Mouse (Mus musculus) layer of hippocampus, adult 18-20 months (tissue): ENCODE measurements around the gene Tfap2b. TPM values are rescaled to one million over a fixed set of nuclear protein-coding genes. Genes with fewer than 3 reads are reported as not detected.
A peak's percentile ranks its signal among the peaks of the same experiment; 100 is the strongest.

ENCODE experiments used
- DNase-seq, 2 experiments: peaks; one replicate each; pipeline ENCODE4 v3.0.0; 2022; ENCODE audit warnings: low spot score in 2 of 2
- long read RNA-seq: library from polyadenylated mRNA; stranded (forward); transcript quantifications from one replicate; pipeline ENCODE4 v2.0.0, GENCODE M21; 2021
- total RNA-seq, 2 experiments: library from RNA; stranded (reverse); gene quantifications; 2 replicates each; pipeline ENCODE4 v1.2.3; 2021

Tfap2b gene
- total RNA-seq: under 1 TPM in 1 of 2 experiments, not detected in 1; 0.15 TPM
- long read RNA-seq: 0 reads

DNA sequence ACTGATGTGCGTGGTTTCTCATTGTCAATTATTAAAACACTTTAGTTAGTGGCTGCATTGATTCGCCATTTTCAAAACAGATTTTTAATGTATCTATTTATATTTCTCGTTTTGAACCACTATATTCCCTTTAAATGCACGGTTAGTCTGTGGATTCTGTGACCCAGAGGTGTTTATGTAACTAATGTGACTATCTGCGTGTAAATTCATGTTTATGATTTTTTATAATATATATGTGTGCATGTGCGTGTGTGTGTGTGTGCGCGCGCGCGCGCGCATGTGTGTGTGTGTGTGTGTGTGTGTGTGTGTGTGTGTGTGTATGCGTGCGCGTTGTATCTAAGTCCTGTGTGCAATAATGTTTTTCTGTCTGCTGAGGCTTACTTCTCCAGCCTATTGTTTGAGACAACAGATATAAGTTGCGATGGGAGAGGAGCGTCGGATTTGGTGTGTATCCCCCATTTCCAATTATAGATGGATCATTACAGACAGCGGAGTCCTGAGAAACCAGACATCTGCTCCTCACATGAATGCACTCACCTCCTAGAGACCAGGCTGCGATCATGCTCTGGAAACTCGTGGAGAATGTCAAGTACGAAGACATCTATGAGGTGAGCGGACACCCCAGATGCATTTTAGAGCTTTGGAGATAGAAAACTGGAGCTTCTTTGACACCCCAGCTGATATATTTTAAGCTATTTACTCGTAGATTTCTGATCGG, at the start of gene Tfap2b:
Tfap2b (plus strand) TSS at position 274 of the 718 bp plus-strand sequence.
- DNase-seq: no peak

DNA sequence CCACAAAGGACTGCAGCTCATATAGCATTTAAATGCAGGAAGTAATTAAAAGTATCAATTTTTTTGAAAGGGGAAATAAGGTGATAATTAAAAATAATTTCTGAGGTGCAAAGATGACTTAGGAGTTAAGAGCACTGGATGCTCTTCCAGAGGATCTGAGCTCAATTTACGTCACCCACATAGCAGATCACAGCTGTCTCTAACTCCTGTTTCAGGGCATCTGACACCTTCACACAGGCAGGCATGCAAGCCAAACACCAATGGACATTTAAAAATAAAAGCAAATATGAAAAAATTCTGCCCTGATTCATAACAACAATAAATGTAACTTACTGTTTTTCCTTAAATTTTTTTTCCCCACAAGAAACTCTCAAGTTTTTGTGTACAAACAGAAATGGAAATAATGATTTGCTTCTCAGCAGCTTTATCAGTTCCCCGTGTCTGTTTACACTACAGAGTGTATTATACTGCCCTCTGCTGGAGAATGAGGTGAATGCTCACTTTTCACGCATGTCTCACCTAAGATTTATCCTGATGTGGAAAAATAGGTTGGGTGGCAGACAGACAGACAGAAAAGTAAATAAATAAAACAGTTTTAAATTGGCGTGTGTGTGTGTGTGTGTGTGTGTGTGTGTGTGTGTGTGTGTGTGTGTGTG, 29.8 kb upstream of the Tfap2b start:
- peak in 1 of 2 experiments; percentile 55 for DNase-seq

DNA sequence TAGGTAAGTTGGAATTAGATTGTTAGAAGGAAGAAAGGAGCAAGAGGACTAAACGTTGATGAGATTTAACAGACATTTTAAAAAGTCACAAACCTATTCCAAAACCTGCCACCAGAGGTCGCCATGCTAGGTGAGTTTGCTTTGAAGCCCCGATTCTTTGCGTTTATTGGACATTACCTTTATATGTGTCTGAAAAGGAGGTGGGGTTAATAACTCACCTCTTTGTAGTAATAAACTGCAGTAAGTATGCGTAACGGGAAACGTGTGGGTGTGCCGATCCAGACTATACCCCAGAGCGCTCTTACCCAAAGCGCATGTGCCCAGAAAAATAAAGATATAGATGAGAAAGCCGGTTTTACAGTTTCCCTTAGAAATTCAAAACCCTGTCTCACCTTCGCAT, 3.1 kb upstream of the Tfap2b start:
- peak in 1 of 2 experiments; percentile 68 for DNase-seq

DNA sequence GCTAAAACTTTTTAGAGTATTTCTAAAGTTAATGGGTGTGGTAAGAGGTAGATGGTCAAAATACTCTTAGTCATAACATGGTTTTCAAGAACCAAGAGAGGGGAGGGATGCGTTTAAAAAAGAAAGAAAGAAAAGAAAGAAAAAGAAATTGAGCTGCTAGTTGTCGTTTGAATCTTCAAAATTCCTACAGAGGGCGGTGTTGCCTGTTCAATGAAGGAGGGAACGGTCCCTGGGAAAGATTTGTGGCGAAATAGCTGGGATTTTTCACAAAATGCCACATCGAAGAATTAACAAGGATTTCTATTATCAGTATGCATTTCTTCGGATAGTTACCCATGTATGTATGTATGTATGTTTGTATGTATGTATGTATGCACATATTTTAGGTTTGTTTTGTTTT, 2.5 kb upstream of the Tfap2b start:
- DNase-seq: no peak

DNA sequence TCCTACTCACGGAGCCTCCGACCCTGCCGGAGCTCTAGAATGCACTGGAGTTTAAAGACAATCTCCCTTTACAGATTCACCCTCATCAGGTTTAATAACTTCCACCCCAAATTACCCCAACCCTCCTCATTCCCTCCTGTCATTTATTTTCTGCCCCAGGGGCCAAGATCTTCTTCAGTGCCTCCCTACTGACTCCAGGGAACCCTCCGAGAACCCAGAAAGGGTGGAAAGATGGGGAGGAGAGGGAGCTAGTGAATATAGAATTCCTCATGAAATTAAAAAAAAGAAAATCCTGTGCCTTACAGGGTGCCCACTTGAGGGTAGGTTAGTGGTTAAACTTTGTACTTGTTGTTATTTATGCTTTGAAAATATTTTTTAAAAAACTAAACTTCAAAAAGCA, 1.1 kb upstream of the Tfap2b start:
- no peak for DNase-seq

DNA sequence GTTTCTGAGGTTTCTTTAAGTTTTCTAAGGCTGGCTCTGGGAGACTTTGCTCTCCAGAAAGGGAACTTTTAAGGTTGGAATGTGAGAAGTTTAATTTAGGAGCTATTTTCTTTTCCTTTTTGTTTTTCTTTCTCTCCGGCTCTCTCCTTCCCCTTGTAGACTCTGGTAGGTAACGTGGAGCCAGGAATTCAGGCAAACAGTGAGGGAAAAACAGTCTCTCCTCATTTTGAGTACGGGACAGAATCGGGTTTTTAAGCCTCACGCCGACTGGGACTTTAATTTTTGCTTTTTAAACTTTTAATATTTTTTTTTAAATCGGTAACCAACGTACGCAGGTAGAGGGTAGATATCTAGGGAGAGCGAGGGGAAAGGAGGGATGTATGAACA, 638 bp downstream of the Tfap2b start:
- DNase-seq: no peak

DNA sequence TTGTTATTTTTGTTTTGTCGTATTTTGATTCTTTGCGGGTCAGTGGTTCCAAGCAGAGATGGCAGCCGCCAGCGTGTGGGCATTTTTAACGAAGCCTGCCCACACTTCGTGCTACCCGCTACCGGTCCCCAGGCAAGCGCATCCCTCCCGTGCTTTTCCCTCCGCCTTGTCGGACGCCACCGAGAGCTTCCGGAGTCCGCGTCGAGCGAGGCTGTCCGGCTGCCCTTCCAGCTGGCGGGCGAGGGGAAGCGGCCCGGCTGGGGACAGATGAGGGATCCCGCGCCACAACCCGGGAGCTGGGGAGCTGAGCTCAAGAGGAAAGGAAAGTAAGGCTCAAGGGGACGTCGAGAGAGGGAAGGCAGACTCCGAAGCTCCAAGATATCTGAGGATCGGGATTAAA, 1.1 kb downstream of the Tfap2b start:
- no peak for DNase-seq

DNA sequence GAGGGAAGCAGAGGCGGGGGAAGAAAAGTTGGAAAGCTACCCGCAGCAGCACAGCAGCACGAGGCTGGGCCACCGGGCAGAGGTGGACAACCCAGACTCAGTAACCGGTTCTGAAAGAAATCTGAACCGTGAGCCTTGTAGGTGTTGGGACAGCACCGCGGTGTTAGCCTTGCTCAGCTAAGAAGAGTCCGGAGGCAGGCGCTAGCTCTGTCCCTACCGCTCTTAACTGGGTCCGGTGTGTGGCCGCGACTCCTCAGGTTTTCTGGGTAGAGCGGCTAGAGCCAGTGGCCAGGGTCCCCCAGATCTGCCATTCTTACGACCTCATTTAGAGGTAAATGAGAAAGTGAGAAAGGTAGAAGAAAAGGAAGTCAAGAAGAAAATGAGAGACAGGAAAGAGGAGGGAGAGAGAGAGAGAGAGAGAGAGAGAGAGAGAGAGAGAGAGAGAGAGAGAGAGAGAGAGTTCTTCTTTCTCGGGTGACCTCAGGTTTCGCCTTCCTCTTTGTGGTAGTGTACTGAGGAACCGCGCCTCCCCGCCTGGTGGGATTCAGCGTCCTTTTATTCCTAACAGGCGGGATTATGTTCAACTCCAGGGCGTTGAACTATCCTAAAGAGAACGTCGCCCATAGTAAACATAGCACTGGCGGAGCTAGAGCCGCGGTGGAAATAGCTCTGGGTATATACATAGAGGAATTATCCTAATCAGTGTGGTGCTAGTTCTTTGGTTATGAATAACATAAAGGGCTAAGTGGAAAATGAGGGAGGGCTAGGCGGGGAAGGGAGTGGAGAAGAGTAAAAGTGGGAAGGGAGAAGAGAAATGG, 1.7 kb downstream of the Tfap2b start:
- DNase-seq: no peak

DNA sequence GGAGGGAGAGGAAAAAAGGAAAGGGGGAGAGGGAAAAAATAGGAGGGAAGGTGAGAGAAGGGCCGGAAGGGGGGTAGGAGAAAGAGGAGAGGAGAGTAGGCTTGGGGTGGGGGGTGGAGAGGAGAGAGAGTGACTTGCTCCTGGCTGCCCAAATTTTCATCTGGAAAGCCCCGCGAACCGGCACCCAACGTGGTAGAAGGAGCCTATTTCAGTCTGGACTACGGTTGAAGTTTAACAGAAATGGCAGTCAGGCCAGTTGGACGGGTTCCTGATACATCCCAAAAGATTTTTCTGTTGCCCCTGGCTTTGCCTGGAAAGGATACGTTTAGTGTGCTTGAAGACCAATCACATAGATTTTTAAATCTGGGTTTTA, 2.3 kb downstream of the Tfap2b start:
- DNase-seq: no peak

DNA sequence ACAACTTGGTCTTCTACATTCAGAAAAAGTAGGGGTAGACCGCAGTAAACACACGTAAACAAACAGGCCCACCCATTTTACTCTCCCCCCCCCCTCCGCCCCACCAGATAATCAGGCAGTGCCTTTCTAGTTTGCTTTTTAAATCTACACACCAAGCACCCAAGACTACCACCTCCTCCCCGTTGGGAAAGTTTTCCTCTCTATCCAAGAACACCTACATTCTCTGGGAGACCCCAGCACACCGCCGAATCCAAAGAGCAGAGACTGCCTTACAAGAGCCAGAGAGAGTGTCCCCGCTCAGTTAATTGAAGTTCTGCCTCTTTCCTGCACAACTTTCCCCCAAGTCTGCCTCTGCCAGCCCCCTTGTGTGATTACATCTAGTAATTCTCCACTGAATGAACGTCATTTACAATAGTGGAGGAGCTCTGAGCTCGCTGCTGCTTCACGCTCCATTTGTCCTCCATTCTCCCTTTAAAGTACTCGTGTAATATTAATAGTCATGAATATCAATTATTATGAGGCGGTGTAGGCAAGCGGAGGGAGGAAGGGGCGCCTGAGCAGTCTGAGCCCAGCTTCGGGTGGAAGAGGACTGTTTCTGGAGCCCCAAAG, 2.9 kb downstream of the Tfap2b start:
- DNase-seq: no peak

DNA sequence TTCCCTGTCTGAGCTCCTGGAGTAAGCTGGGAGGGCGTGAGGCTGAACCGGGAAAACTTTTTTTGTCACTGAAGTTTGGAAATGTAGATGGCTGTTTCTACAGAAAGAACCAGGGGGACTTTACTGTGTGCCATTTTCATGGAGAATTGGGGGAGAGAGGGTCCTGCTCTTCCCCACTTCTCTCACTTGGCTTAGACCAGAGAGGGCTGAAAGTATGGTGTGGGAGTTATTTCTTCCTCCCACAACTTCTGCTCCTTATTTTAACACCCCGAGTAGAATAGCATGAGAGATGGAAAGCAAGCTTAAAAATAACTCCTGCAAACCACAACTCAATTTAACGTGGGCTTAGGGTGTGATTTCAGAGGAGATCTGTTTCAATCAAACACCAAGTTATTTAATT, 4.0 kb downstream of the Tfap2b start:
- no peak for DNase-seq

DNA sequence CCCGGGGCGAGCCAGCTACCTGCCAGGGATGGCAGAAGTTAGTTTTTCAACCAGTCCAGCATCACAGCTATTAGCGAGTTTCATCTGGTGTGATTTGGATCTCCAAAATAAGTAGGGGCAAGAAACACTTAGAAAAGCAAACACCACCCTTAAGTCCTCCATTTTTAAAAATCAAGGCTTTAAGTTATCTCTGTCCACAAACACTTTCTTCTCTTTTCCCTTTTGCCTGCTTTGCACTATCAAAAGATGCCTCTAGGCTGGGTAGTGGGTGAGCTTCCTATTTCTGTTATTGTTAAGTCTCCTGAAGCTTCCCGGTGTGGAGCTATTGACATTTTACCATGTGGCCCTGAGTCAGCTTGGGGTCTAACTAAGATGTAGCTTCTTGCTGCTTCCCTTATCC, 4.5 kb downstream of the Tfap2b start:
- no peak for DNase-seq

DNA sequence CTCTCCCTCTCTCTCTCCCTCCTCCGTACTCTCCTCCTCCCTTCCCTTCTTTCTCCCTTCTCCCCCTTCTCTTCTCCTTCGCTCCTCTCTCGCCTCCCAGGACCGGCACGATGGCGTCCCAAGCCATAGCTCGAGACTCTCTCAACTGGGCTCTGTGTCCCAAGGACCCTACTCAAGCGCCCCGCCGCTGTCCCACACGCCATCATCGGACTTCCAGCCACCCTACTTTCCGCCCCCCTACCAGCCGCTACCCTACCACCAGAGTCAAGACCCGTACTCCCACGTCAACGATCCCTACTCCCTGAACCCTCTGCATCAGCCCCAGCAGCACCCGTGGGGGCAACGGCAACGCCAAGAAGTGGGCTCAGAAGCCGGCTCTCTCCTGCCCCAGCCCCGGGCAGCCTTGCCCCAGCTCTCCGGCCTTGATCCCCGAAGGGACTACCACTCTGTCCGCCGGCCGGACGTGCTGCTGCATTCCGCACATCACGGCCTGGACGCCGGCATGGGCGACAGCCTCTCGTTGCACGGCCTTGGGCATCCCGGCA, 5.2 kb downstream of the Tfap2b start:
- DNase-seq: no peak

DNA sequence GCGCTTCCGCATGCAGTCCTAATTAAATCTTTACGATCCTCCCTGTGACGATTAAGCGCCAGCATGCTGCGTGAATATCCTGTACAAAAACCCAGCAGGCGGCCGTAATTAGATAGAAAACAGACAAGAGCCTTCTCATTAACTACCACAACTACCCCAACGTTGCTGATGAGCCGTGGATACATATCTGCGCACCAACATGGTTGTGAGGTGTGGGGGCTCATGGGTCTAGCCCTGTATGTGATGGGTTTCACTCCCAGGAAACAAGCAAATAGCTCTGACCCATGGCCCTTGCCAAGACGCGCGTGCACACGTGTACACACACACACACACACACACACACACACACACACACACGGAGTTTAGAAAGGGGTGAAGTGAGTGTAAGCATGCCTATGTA, 8.7 kb downstream of the Tfap2b start:
- DNase-seq: no peak

DNA sequence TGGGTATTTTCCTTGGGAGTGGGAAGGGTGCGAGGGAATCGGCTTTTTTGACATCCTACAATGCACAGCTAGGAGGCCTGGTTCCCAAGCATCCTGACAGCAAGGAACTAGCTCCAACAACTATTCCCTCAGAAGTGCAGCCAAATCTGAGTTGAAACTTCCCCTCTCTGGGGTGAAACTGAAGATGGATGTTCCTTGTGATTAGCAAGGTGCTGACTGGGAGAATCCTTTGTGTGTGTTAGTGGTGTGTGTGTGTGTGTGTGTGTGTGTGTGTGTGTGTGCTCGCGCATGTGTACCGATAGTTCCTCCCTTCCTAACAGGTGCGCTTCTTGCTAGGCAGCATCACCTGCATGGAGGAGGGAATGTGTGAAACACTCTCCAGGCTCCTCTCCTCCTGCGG, 9.5 kb downstream of the Tfap2b start:
- no peak for DNase-seq

DNA sequence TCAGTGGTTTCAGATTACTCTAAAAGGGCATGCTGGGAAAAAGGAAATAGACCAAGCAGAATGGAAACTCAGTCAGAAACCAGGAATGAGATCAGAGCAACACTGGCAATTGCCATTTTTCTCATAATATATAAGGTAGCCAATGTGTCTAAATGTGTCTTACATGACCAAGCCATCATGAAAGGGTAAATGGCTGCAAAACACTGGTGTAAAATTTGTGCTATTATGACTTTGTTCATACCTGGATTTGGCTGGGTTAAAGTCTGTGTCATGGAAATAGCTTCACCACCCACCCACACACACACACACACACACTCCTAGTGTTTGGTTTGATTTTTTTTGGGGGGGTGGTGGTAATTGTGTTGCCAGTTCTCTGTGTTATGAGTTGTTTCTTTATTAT, 10.7 kb downstream of the Tfap2b start:
- DNase-seq: no peak

DNA sequence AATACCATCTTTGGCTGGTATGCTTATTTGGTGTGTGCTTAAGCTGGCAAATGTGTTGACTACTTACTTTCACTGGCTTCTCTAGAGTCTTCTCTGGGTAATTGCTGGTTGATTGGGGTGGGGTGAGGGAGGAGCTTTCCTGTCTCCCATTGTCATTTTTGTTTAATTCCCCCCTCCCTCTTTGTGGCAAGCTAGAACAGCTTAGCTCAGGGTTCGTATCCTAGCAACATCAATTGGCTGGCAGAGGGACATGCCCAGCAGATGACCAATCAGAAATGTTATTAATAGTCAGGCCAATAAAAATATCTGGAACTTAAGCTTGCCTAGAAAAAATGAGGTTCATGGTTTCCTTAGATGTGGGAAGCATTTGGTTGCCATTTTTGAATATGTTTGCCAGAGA, 11.8 kb downstream of the Tfap2b start:
- no peak for DNase-seq

DNA sequence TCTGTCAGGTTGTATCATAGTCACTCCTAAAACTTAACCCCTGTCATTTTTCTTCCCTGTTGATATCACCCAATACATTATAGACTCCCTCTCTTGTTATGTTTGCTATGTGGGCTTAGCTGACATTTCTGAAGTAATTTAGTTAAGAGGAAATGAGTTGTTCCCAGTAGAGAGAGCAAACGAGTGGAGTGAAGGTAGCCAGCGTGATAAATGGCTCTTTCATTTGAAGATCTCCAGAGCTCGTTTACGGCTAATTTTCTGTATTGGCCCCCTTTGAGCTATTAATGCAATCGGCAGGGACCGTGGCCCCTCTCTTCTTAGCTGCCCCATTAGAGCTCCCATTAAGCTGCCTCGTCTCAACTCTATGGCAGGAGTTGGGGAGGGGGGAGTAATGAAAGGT, 12.9 kb downstream of the Tfap2b start:
- DNase-seq: no peak

DNA sequence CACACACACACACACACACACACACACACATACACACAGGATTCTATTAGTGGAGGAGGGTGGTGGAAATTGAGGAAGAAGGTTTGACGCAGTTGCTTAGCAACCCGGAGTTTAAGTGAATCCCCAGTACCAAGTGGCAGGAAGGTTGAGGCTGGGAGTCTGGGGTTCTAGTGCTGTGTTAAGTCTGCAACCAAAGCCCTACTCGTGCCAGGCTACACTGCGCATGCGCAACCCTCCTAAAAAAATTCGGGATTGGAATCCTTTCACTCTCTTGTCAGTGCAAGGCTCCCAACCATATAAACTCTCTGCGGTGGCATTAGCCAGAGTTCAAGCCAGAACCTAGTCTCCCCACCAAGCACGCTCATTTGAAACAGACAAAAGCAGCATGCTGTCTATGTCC, 18.0 kb downstream of the Tfap2b start:
- no peak for DNase-seq

DNA sequence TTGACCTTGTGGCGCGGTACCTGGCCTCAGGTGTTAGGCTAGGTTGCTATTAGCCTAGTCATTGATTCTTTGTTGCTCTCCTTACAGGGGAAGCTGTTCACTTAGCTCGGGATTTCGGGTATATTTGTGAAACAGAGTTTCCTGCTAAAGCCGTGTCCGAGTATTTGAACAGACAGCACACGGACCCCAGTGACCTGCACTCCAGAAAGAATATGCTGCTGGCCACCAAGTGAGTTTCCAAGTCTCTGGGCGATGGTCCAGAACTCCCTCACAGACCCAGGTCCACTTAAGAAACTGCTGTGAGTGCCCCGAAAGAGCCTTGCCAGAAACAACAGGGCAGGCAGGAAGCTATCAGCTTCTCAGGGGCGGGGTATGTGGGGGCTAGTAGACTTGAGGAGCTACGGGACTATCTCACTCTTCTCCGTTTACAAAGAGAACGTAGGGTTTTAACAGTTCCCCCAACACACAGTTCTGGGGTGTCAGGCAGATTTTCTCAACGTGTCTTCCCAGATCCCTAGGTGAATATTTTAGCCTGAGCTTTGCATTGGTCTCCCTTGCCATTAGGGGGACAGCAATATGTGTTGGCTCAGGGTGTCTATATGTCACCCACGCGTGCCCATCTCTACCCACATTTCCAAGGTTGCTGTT, 22.3 kb downstream of the Tfap2b start:
- DNase-seq: no peak

DNA sequence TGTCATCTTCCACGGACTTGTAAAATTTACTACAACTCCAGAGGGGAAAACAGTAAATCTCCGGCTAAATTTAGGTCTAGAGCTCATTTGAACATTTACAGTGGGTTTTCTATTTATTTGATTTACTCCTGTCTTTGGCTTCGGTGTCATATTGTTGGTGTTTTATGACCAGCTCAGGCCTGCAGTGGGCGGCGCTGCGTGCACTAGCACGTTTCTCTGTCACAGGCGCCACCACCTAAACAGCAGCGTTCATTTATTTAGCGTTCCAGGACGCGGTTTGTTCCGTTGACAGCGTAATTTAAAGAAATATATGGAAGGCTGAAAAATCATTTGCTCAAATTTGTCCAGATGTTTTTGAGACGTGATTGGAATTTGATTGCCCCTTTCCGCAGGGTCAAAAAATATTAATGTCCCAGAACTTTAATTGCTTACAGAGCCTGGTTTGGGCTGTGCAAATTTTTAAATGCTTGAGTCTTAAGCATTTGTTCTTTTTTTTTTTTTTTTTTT, 22.9 kb downstream of the Tfap2b start:
- DNase-seq: no peak
